Mouse (Mus musculus): ENCODE data around the gene Slc38a6. TPM values are rescaled to one million over a fixed set of nuclear protein-coding genes. Genes with fewer than 3 reads are reported as not detected.

Slc38a6 gene
- polyA plus RNA-seq, 1 experiment from 2014 or later: 8.0 TPM

DNA sequence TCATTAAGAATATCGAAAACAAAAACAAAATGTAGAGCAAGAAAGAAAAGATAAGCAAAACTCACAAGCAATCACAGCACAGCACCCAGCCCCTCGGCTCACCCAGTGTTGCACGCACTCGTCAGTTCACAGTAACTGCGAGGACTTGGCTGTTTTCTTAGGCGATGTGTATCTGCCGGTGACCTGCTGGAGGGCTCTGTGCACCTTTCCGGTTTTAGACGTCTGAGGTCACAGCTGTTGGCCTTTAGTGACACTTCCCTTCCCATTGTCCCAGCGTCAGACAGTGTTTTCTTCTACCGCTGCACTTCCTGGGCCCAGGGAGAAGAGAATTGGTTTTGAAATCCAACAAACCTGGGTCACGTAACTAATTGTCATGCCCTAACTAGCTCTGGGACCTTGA, 58.6 kb downstream of the Slc38a6 start:
- no peak overlapping the region for H3K27ac ChIP-seq (ENCODE audit: low read depth, low read length)
- no peak overlapping the region for H3K4me3 ChIP-seq (ENCODE audit: low read depth, low read length)
- 82% methylated on average over 12 of the region's 12 CpGs for WGBS
- no peak overlapping the region for H3K9ac ChIP-seq (ENCODE audit: low read length)
- no peaks in the 10 kb centered on the region for H3K36me3 ChIP-seq (ENCODE audit: control insufficient read depth, insufficient read depth, low read length)
- ATAC-seq (ENCODE audit: low FRiP score) (no peak), DNase-seq (ENCODE audit: low spot score, missing footprints) (no peak)
- H3K4me1 ChIP-seq (ENCODE audit: control insufficient read depth, insufficient read depth, low read length): peaks cover 7% of the 10 kb centered on the region
- no peak overlapping the region for H3K4me2 ChIP-seq
- H3K27me3 ChIP-seq (ENCODE audit: control insufficient read depth, insufficient read depth, low read length): no peaks in the 10 kb centered on the region
- no peaks in the 10 kb centered on the region for H3K9me3 ChIP-seq (ENCODE audit: control insufficient read depth, low read length)

GRCm38 (mm10) chr12:73347202-73347601, 60.6 kb downstream of the Slc38a6 start:
- no peak overlapping the region for H3K4me3 ChIP-seq (ENCODE audit: low read depth, low read length)
- ATAC-seq (ENCODE audit: low FRiP score) (no peak), DNase-seq (ENCODE audit: low spot score, missing footprints) (no peak)
- no peak overlapping the region for H3K9ac ChIP-seq (ENCODE audit: low read length)
- no peak overlapping the region for H3K4me2 ChIP-seq
- H3K36me3 ChIP-seq (ENCODE audit: control insufficient read depth, insufficient read depth, low read length): no peaks in the 10 kb centered on the region
- 84% methylated on average over 7 of the region's 7 CpGs for WGBS
- no peaks in the 10 kb centered on the region for H3K27me3 ChIP-seq (ENCODE audit: control insufficient read depth, insufficient read depth, low read length)
- no peaks in the 10 kb centered on the region for H3K4me1 ChIP-seq (ENCODE audit: control insufficient read depth, insufficient read depth, low read length)
- no peak overlapping the region for H3K27ac ChIP-seq (ENCODE audit: low read depth, low read length)
- no peaks in the 10 kb centered on the region for H3K9me3 ChIP-seq (ENCODE audit: control insufficient read depth, low read length)

DNA sequence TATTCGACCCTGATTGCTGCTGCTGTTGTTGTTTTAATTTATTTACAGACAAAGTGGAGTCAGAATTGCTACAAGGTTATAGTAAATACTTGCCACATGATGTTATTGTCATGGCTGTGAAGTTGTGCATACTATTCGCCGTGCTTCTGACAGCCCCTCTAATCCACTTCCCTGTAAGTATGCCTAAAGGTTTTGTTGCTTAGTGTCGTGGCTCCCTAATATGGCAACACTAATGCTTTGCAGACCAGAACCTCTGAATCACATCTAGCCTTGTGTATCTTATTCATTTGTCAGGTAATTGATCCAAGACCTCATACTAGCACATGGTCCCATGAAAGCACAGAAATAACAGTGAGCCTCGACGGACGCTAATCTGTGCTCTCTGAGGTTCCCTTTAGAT, 63.9 kb downstream of the Slc38a6 start:
- H3K4me3 ChIP-seq (ENCODE audit: low read depth, low read length): no peak overlapping the region
- H3K4me2 ChIP-seq: no peak overlapping the region
- no peaks in the 10 kb centered on the region for H3K36me3 ChIP-seq (ENCODE audit: control insufficient read depth, insufficient read depth, low read length)
- H3K9ac ChIP-seq (ENCODE audit: low read length): no peak overlapping the region
- no peaks in the 10 kb centered on the region for H3K27me3 ChIP-seq (ENCODE audit: control insufficient read depth, insufficient read depth, low read length)
- ATAC-seq (ENCODE audit: low FRiP score) (no peak), DNase-seq (ENCODE audit: low spot score, missing footprints) (peak; percentile 81)
- H3K27ac ChIP-seq (ENCODE audit: low read depth, low read length): no peak overlapping the region
- no peaks in the 10 kb centered on the region for H3K9me3 ChIP-seq (ENCODE audit: control insufficient read depth, low read length)
- H3K4me1 ChIP-seq (ENCODE audit: control insufficient read depth, insufficient read depth, low read length): no peaks in the 10 kb centered on the region
- 59% methylated on average over 7 of the region's 7 CpGs for WGBS

- Histone ChIP-seq H3K4me2 (no peak overlapping the region), H3K9me3 (ENCODE audit: control insufficient read depth, low read length) (no peaks in the 10 kb centered on the region)
- no peak for ATAC-seq (ENCODE audit: low FRiP score)
Measured at GRCm38 (mm10) chr12:73350982-73351381, 64.4 kb downstream of the Slc38a6 start.

DNA sequence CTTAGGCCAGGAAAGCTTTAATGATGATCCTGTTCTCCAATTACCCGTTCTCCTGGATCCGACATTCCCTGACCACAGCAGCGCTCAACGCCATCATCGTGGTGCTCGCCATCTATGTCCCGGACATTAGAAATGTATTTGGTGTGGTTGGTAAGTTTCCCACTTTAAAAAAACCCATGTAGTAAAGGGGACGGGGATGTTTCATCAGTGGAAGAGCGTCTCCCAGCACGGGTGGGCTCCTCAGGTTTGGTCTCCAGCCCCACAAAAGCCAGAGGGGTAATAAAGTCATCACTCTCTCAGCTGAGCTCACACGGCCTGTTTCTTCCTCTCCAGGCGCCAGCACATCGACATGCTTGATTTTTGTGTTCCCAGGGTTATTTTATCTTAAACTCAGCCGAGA, 65.2 kb downstream of the Slc38a6 start:
- Histone ChIP-seq H3K27me3 (ENCODE audit: control insufficient read depth, insufficient read depth, low read length) (no peaks in the 10 kb centered on the region), H3K4me1 (ENCODE audit: control insufficient read depth, insufficient read depth, low read length) (no peaks in the 10 kb centered on the region), H3K4me3 (ENCODE audit: low read depth, low read length) (no peak overlapping the region), H3K27ac (ENCODE audit: low read depth, low read length) (no peak overlapping the region), H3K9me3 (ENCODE audit: control insufficient read depth, low read length) (no peaks in the 10 kb centered on the region), H3K9ac (ENCODE audit: low read length) (no peak overlapping the region), H3K4me2 (no peak overlapping the region), H3K36me3 (ENCODE audit: control insufficient read depth, insufficient read depth, low read length) (no peaks in the 10 kb centered on the region)
- ATAC-seq (ENCODE audit: low FRiP score) (no peak), DNase-seq (ENCODE audit: low spot score, missing footprints) (peak; percentile 71)
- WGBS: 83% methylated on average over 14 of the region's 14 CpGs

More at GRCm38 (mm10) chr12:73350982-73351381, 64.4 kb downstream of the Slc38a6 start:
- no peak overlapping the region for H3K27ac ChIP-seq (ENCODE audit: low read depth, low read length)
- no peaks in the 10 kb centered on the region for H3K36me3 ChIP-seq (ENCODE audit: control insufficient read depth, insufficient read depth, low read length)
- H3K27me3 ChIP-seq (ENCODE audit: control insufficient read depth, insufficient read depth, low read length): no peaks in the 10 kb centered on the region
- H3K9ac ChIP-seq (ENCODE audit: low read length): no peak overlapping the region
- H3K4me3 ChIP-seq (ENCODE audit: low read depth, low read length): no peak overlapping the region
- no peaks in the 10 kb centered on the region for H3K4me1 ChIP-seq (ENCODE audit: control insufficient read depth, insufficient read depth, low read length)
- no peak for DNase-seq (ENCODE audit: low spot score, missing footprints)
- 29% methylated on average over 9 of the region's 9 CpGs for WGBS

DNA sequence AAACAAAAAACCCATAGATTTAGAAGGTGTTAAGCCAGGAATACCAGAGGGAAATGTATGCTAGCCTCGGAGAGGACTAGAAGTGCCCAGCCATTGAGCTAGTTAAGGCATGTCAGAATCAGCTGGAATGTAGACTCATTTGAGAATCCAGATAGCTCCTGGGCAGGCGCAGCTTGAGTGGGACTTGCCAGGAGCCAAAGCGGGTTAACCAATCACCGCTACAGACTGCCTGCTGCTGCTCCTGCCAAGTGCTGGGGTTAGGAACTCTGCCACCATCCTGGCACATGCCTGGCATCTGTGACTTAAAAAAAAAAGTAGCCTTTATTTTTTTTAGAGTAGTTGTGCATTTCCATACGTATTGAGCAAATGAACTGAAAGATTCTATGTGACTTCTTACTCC, 66.8 kb downstream of the Slc38a6 start:
- ATAC-seq (ENCODE audit: low FRiP score): no peak

DNA sequence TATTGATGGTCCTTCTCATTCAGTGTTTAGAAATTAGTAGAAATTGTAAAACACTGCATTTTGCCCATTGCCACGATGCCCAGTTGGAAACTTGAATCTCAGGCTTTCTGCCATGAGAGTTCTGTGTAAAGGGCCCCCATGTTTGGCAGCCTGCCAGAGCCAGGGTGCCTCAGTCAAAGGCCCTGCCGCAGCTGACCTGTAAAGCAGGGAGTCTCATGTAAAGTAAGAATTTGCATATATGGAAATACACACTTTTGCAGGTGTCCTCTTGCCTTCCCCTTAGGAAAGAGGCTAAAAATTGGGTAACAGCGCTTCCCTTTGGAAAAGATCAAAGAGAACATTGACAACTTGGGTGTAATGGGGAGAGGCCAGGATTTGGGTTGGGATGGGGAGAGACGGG, 67.9 kb downstream of the Slc38a6 start:
- 76% methylated on average over 4 of the region's 4 CpGs for WGBS
- ATAC-seq (ENCODE audit: low FRiP score) (no peak), DNase-seq (ENCODE audit: low spot score, missing footprints) (peak; percentile 66)
- Histone ChIP-seq H3K27ac (ENCODE audit: low read depth, low read length) (no peak overlapping the region), H3K9ac (ENCODE audit: low read length) (no peak overlapping the region), H3K4me1 (ENCODE audit: control insufficient read depth, insufficient read depth, low read length) (no peaks in the 10 kb centered on the region), H3K4me3 (ENCODE audit: low read depth, low read length) (no peak overlapping the region), H3K27me3 (ENCODE audit: control insufficient read depth, insufficient read depth, low read length) (no peaks in the 10 kb centered on the region), H3K4me2 (no peak overlapping the region), H3K36me3 (ENCODE audit: control insufficient read depth, insufficient read depth, low read length) (no peaks in the 10 kb centered on the region), H3K9me3 (ENCODE audit: control insufficient read depth, low read length) (no peaks in the 10 kb centered on the region)

More for the DNA sequence above, 66.8 kb downstream of the Slc38a6 start:
- no peak overlapping the region for H3K27ac ChIP-seq (ENCODE audit: low read depth, low read length)
- no peaks in the 10 kb centered on the region for H3K36me3 ChIP-seq (ENCODE audit: control insufficient read depth, insufficient read depth, low read length)
- no peaks in the 10 kb centered on the region for H3K4me1 ChIP-seq (ENCODE audit: control insufficient read depth, insufficient read depth, low read length)
- DNase-seq (ENCODE audit: low spot score, missing footprints): peak; percentile 41
- no peak overlapping the region for H3K9ac ChIP-seq (ENCODE audit: low read length)
- H3K27me3 ChIP-seq (ENCODE audit: control insufficient read depth, insufficient read depth, low read length): no peaks in the 10 kb centered on the region
- H3K9me3 ChIP-seq (ENCODE audit: control insufficient read depth, low read length): no peaks in the 10 kb centered on the region
- WGBS: 95% methylated on average over 5 of the region's 5 CpGs
- no peak overlapping the region for H3K4me2 ChIP-seq
- no peak overlapping the region for H3K4me3 ChIP-seq (ENCODE audit: low read depth, low read length)

GRCm38 (mm10) chr12:73355084-73355775, 68.7 kb downstream of the Slc38a6 start:
- Histone ChIP-seq H3K27me3 (ENCODE audit: control insufficient read depth, insufficient read depth, low read length) (no peaks in the 10 kb centered on the region), H3K4me1 (ENCODE audit: control insufficient read depth, insufficient read depth, low read length) (no peaks in the 10 kb centered on the region), H3K4me2 (no peak overlapping the region), H3K36me3 (ENCODE audit: control insufficient read depth, insufficient read depth, low read length) (no peaks in the 10 kb centered on the region), H3K4me3 (ENCODE audit: low read depth, low read length) (no peak overlapping the region), H3K27ac (ENCODE audit: low read depth, low read length) (no peak overlapping the region), H3K9me3 (ENCODE audit: control insufficient read depth, low read length) (no peaks in the 10 kb centered on the region), H3K9ac (ENCODE audit: low read length) (no peak overlapping the region)
- no peak for ATAC-seq (ENCODE audit: low FRiP score)
- WGBS: 76% methylated on average over 14 of the region's 14 CpGs
- peak; percentile 82 for DNase-seq (ENCODE audit: low spot score, missing footprints)

DNA sequence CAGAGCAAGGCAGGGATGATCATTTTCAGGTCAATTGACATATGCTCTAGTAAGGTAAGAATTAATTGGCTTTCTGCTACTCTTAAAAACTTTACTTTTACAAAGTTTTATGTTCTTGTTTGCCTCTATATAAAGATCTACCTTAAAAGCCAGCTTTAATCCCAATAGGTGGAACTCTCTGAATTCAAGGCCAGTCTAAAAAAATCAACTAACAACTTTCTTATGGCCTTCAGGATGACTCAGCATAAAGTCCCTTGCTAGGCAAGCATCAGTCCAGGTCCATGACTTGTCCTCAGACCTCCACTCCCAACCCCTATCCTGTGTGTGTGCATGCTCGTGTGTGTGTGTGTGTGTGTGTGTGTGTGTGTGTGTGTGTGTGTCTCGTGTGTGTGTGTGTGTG, 70.1 kb downstream of the Slc38a6 start:
- H3K4me3 ChIP-seq (ENCODE audit: low read depth, low read length): no peak overlapping the region
- no peaks in the 10 kb centered on the region for H3K4me1 ChIP-seq (ENCODE audit: control insufficient read depth, insufficient read depth, low read length)
- H3K9me3 ChIP-seq (ENCODE audit: control insufficient read depth, low read length): no peaks in the 10 kb centered on the region
- ATAC-seq (ENCODE audit: low FRiP score): no peak
- H3K4me2 ChIP-seq: no peak overlapping the region
- H3K9ac ChIP-seq (ENCODE audit: low read length): no peak overlapping the region
- peak; percentile 69 for DNase-seq (ENCODE audit: low spot score, missing footprints)
- no peaks in the 10 kb centered on the region for H3K36me3 ChIP-seq (ENCODE audit: control insufficient read depth, insufficient read depth, low read length)
- no peak overlapping the region for H3K27ac ChIP-seq (ENCODE audit: low read depth, low read length)
- no peaks in the 10 kb centered on the region for H3K27me3 ChIP-seq (ENCODE audit: control insufficient read depth, insufficient read depth, low read length)
- 100% methylated on average over 1 of the region's 2 CpGs for WGBS
